Mouse (Mus musculus) intestine, embryonic 16.5 days (tissue): ENCODE data around the gene Galnt12. TPM values are rescaled to one million over a fixed set of nuclear protein-coding genes. Genes with fewer than 3 reads are reported as not detected.
A peak's percentile ranks its signal among the peaks of the same experiment; 100 is the strongest.

Source experiments
- ATAC-seq: fragments of 200-750 bp; cut with Nextera tagmentation; 2 replicates; pipeline ENCODE4 v1.8.0; 2017; ENCODE audit warnings: moderate TSS enrichment, moderate library complexity
- H3K27ac ChIP-seq: fragments of 300-500 bp; sonication (generic); 2 replicates; pipeline ENCODE4 v1.5.1; 2014; ENCODE audit warnings: mild to moderate bottlenecking, low read length
- H3K27me3 ChIP-seq: fragments of 300-500 bp; sonication (generic); replicated peaks from 2 replicates; pipeline ENCODE4 v1.6.1; 2014; ENCODE audit warnings: low read length, control low read depth, mixed read lengths; ENCODE audit not compliant: control insufficient read depth, insufficient read depth
- H3K36me3 ChIP-seq: fragments of 300-500 bp; sonication (generic); 2 replicates; pipeline ENCODE4 v1.6.1; 2014; ENCODE audit warnings: low read length, control low read depth; ENCODE audit not compliant: control insufficient read depth, insufficient read depth
- H3K4me1 ChIP-seq: fragments of 300-500 bp; sonication (generic); 2 replicates; pipeline ENCODE4 v1.6.1; 2014; ENCODE audit warnings: low read length, control low read depth, mixed read lengths; ENCODE audit not compliant: control insufficient read depth, insufficient read depth
- H3K4me2 ChIP-seq: fragments of 300-500 bp; sonication (generic); 2 replicates; pipeline ENCODE4 v1.6.1; 2014; ENCODE audit warnings: low read depth, low read length, control low read depth
- H3K4me3 ChIP-seq: fragments of 300-500 bp; sonication (generic); 2 replicates; pipeline ENCODE4 v1.5.1; 2014; ENCODE audit warnings: mild to moderate bottlenecking, low read length
- H3K9ac ChIP-seq: fragments of 300-500 bp; sonication (generic); 2 replicates; pipeline ENCODE4 v1.6.1; 2014; ENCODE audit warnings: low read depth, low read length
- H3K9me3 ChIP-seq: fragments of 300-500 bp; sonication (generic); 2 replicates; pipeline ENCODE4 v1.6.1; 2016; ENCODE audit warnings: low read length, control low read depth; ENCODE audit not compliant: control insufficient read depth
- WGBS: fragments of 180-500 bp; shearing (Covaris S2); extraction: QIAGEN DNeasy Blood & Tissue Kit; methylation state at CpG from one replicate; pipeline ENCODE4 v1.1.7; 2014; 5-methylcytosine and 5-hydroxymethylcytosine counted together
- polyA plus RNA-seq: library from polyadenylated mRNA; unstranded; fragments of >200 nt; fragmentation: Nextera tagmentation; extraction: Ambion mirVana; gene quantifications from 2 replicates; pipeline ENCODE4 v1.2.1, GENCODE M21; 2015

Galnt12 gene
- polyA plus RNA-seq, 1 experiment from 2014 or later, result 21.0 TPM

GRCm38 (mm10) chr4:47128515-47128914 is 36.8 kb downstream of the Galnt12 start:
- 68% methylated on average over 7 of the region's 7 CpGs for WGBS
- ATAC-seq, result peak; percentile 71
- Histone ChIP-seq H3K9ac (no peak overlapping the region), H3K9me3 (peaks cover 5% of the 10 kb centered on the region; the same call in 1 of the 2 replicates), H3K27ac (no peak overlapping the region), H3K4me1 (no peaks in the 10 kb centered on the region), H3K27me3 (no peaks in the 10 kb centered on the region), H3K36me3 (no peaks in the 10 kb centered on the region), H3K4me3 (no peak overlapping the region), H3K4me2 (no peak overlapping the region)

DNA sequence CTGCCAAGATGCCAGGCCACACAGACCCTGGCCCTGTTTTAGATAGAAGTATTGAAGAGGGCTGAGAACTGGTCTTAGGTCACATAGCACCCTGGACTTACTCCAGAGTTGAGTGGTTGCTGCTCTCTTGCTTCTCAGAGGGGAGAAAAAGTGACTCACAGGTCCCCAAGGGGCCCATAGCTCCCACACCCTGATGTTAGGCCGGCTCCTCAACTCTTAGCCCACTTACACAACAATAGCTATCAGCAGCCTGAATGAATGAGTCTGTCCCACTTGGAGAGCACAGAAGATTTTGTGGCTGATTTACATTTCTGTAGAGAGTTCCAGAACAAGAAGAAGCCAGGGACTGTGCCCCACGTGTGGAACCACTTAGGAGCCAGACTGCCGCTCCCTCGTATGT is 37.9 kb downstream of the Galnt12 start:
- H3K36me3 ChIP-seq, result no peaks in the 10 kb centered on the region
- ATAC-seq, result no peak
- H3K4me3 ChIP-seq, result no peak overlapping the region
- 74% methylated on average over 4 of the region's 4 CpGs for WGBS
- no peaks in the 10 kb centered on the region for H3K4me1 ChIP-seq
- no peak overlapping the region for H3K4me2 ChIP-seq
- H3K27ac ChIP-seq, result no peak overlapping the region
- no peaks in the 10 kb centered on the region for H3K27me3 ChIP-seq
- H3K9ac ChIP-seq, result no peak overlapping the region
- H3K9me3 ChIP-seq, result peaks cover 5% of the 10 kb centered on the region; the same call in 1 of the 2 replicates

- Histone ChIP-seq H3K27me3 (no peaks in the 10 kb centered on the region), H3K4me2 (no peak overlapping the region), H3K27ac (no peak overlapping the region), H3K9ac (no peak overlapping the region), H3K36me3 (no peaks in the 10 kb centered on the region), H3K9me3 (peaks cover 5% of the 10 kb centered on the region; the same call in 1 of the 2 replicates), H3K4me3 (no peak overlapping the region), H3K4me1 (no peaks in the 10 kb centered on the region)
- WGBS, result 84% methylated on average over 8 of the region's 8 CpGs
- no peak for ATAC-seq
Measured at GRCm38 (mm10) chr4:47130111-47131050, 38.7 kb downstream of the Galnt12 start.

DNA sequence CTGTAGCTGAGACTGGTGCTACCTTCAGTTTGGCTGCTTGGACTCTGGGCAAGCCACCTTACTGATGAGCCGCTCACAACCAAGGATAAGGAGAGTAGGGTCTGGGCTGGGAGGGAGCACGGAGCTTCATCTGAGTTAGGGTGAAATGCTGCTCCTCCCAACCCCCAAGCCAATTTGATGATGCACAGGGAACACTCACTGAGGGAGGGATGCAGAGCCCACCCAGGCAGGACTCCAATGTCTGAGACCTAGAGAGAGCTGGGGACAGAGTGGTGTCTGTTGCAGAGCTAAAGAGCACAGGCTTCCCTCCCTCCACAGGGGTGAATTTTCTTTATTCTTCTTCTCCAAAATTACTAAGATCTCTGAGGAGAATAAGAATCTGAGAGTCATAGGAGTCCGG is 40.2 kb downstream of the Galnt12 start:
- ATAC-seq, result no peak

GRCm38 (mm10) chr4:47132413-47132812 is 40.7 kb downstream of the Galnt12 start:
- Histone ChIP-seq H3K27ac (no peak overlapping the region), H3K27me3 (no peaks in the 10 kb centered on the region), H3K36me3 (no peaks in the 10 kb centered on the region), H3K4me3 (no peak overlapping the region), H3K9ac (no peak overlapping the region), H3K4me1 (no peaks in the 10 kb centered on the region), H3K9me3 (no peaks in the 10 kb centered on the region), H3K4me2 (no peak overlapping the region)
- WGBS, result 57% methylated on average over 3 of the region's 3 CpGs
- ATAC-seq, result no peak

More for the DNA sequence above, 40.2 kb downstream of the Galnt12 start:
- Histone ChIP-seq H3K36me3 (no peaks in the 10 kb centered on the region), H3K4me2 (no peak overlapping the region), H3K27ac (no peak overlapping the region), H3K27me3 (no peaks in the 10 kb centered on the region), H3K9me3 (peaks cover 4% of the 10 kb centered on the region; the same call in 1 of the 2 replicates), H3K4me3 (no peak overlapping the region), H3K9ac (no peak overlapping the region), H3K4me1 (no peaks in the 10 kb centered on the region)
- WGBS, result 77% methylated on average over 3 of the region's 3 CpGs

DNA sequence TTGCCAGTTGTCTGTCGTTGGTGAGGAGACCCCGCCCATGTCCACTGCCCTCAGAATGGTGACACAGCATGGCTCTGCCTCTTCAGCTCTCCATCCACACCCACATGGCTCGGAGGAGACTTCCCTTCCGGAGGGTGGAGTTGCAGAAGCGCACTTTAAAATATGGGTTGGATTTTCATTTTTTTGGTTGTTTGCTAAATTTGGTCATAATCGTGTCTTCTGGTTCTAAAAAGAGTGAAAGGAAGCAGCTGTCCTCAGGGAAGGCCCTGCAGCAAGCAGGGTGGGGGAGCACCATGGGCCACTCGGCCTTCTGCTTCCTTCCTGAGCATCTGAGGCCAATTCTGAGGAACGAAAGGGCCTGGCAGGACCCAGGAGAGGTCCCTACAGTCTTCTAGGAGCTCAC is 45.0 kb downstream of the Galnt12 start:
- no peaks in the 10 kb centered on the region for H3K27me3 ChIP-seq
- H3K4me3 ChIP-seq, result no peak overlapping the region
- peak overlapping the region; percentile 17; the same call in 1 of the 2 replicates for H3K27ac ChIP-seq
- H3K9ac ChIP-seq, result no peak overlapping the region
- no peaks in the 10 kb centered on the region for H3K36me3 ChIP-seq
- H3K4me1 ChIP-seq, result no peaks in the 10 kb centered on the region
- peak; percentile 36; the same call in 1 of the 2 replicates for ATAC-seq
- no peak overlapping the region for H3K4me2 ChIP-seq
- WGBS, result 60% methylated on average over 8 of the region's 8 CpGs
- H3K9me3 ChIP-seq, result no peaks in the 10 kb centered on the region

GRCm38 (mm10) chr4:47137479-47137878 is 45.8 kb downstream of the Galnt12 start:
- no peaks in the 10 kb centered on the region for H3K27me3 ChIP-seq
- no peak overlapping the region for H3K27ac ChIP-seq
- H3K9ac ChIP-seq, result no peak overlapping the region
- no peak overlapping the region for H3K4me3 ChIP-seq
- H3K36me3 ChIP-seq, result no peaks in the 10 kb centered on the region
- WGBS, result 72% methylated on average over 5 of the region's 5 CpGs
- no peaks in the 10 kb centered on the region for H3K9me3 ChIP-seq
- no peak for ATAC-seq
- H3K4me2 ChIP-seq, result no peak overlapping the region
- H3K4me1 ChIP-seq, result no peaks in the 10 kb centered on the region

- Histone ChIP-seq H3K4me1 (no peaks in the 10 kb centered on the region), H3K27ac (no peak overlapping the region), H3K9ac (no peak overlapping the region), H3K9me3 (no peaks in the 10 kb centered on the region), H3K4me2 (no peak overlapping the region), H3K4me3 (no peak overlapping the region), H3K36me3 (no peaks in the 10 kb centered on the region), H3K27me3 (no peaks in the 10 kb centered on the region)
- ATAC-seq, result no peak
- WGBS, result 83% methylated on average over 7 of the region's 7 CpGs
Measured at GRCm38 (mm10) chr4:47138411-47138810, 46.7 kb downstream of the Galnt12 start.

DNA sequence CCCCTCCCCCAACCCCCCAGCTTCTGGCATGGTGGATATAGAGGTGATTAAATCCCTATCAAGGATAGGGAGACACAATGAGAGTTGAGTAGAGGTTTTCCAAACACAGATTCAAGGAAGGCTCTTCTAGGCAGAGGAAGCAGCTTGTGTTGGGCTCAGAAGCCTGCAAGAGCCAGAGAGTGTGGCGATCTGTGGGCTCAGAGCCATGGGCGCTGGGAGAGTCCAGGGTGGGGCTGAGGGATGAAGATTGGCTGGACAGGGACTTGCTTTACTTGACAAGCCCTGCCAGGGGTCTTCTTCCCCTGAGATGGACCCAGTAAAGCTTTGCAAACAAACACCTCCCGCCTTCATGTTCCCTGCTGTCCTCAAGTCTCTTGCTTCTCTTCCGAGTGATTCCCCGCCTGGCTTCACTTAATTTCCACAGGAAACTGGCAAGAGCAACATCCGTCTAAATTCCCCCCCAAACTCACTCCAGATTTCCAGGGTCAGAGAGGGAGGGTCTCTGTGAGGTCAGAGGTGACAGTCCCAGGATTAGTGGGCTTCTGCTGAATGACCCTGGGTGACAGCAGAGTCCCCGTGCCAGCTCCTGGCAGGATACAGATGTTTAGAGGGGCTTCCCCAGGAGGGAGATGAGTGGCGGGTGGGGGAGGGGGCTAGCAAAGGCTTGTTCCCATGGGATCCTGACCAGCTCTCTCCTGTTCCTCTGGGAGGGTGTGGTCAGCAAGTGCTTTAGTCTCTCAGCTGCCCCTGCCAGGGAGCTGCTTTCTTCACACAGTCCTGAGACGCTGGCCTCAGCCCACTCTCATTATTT is 47.5 kb downstream of the Galnt12 start:
- H3K4me2 ChIP-seq, result no peak overlapping the region
- 37% methylated on average over 9 of the region's 9 CpGs for WGBS

More for the DNA sequence above, 47.5 kb downstream of the Galnt12 start:
- Histone ChIP-seq H3K27ac (no peak overlapping the region), H3K4me1 (no peaks in the 10 kb centered on the region), H3K9me3 (no peaks in the 10 kb centered on the region), H3K9ac (no peak overlapping the region), H3K36me3 (no peaks in the 10 kb centered on the region), H3K4me3 (no peak overlapping the region), H3K27me3 (no peaks in the 10 kb centered on the region)
- ATAC-seq, result 0 out of 2 replicates have a peak, but pooled peaks have one; percentile 26
